Mouse (Mus musculus): ENCODE measurements around the gene Ninl.

DNA sequence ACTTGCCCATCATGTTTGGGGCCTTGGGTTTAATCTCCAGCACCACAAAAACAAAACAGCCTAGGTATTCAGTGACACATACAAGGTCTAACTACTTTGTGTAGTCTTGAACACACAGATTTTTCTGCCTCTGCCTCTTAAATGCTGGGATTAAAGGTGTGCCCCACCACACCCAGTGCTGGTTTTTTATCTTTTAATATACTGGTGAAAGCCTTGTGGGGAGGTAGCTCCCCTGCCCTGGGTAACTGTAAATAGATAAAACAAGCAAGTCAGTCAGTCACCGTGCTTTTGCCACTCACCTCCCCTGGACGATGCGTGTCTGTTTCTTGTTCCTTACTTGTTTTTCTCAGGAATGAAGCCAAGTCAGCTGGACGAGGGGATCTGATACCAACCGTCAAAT is 123.4 kb downstream of the Ninl start:
- TF ChIP-seq CTCF (IDR thresholded peaks at IDR 0.05; ENCODE audit: low read depth) (no peak), EP300 (IDR thresholded peaks at IDR 0.05; ENCODE audit: low read depth) (no peak)

Data from liver, postnatal 0 days (tissue).